Mouse (Mus musculus) liver, embryonic 14.5 days (tissue): ENCODE results near the gene Psmb7.

ENCODE experiments used
- CTCF ChIP-seq: IDR thresholded peaks from 2 replicates; pipeline ENCODE4 v1.5.1; 2016; ENCODE audit warnings: antibody characterized with exemption, low read depth, control low read depth
- EP300 ChIP-seq: IDR thresholded peaks from 2 replicates; pipeline ENCODE4 v1.6.1; 2016; ENCODE audit warnings: antibody characterized with exemption, low read depth

DNA sequence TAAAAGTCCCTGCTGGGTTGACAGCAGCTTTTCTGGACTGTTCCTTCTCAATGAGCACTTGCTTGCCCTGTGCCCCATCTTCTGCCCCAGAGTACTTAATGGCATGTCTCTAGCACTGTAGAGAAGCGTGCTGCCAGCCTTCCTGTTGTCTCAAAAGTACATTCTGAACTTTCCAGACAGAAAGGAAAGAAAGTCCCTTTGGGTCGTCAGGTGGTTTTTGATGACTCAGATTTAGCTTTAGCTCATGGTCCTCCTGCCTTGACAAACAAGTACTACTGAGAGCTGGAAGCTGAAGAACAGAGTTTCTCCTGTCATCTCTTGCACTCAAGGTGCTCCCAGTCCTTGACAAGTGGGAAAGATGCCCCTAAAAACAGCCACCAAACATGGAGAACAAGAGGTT, 33.7 kb downstream of the Psmb7 start:
- TF ChIP-seq CTCF (no peak), EP300 (no peak)
